Mouse (Mus musculus): ENCODE data around the gene Prdm16.

Gene Prdm16

DNA sequence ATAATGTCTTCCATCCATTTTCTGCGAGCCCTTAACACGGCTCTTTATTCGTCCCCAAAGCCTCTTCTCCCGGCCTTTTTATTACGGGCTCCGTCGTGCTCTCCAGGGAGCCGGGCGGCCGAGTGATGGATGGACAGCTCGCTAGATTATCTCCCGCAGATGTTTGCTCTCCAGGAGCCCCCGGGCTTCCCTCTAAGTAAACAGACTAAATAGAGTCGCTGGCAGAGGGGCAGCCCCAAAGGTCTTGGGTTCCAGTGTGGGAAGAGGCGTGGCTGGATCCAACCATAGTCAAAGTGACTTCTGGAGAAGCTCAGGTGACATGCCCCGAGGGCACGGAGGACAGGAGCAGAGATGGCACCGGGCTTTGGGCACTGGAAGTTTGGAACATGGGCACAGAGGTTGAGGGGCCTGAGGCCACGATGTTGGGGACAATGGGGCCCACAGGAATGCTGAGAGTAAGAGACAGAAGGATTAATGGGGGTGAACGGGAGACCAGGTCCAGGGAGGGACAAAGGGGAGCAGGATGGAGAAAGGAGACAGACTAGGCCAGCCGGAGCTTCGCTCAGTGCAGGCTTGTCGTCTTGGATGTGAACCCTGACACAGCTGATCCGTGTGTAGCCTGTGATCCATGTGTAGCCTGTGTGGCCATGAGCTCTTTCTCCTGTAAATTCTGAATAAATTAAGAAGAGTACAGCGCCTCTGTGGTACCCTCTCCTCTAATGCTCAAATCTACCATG is 162.9 kb downstream of the Prdm16 start:
- DNase-seq = no peak

DNA sequence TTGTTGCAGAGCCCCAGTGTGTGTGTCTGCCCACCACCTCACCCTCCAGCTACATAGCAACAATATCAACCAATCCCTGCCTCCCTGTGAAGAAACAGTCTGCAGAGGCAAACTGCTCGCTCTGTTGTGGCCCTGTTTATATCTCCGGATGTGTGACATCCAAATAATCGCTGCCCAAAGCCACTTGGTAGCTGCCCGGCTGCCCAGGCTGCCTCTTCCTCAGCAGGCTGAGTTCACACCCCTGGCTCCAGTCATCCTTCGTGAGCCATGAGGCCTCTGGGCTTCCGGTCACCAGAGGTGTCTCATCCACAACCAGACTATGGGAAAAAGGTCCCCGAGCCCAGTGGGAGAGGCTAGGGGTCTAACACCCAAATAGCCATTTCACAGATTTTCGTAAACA is 164.1 kb downstream of the Prdm16 start:
- DNase-seq = no peak

DNA sequence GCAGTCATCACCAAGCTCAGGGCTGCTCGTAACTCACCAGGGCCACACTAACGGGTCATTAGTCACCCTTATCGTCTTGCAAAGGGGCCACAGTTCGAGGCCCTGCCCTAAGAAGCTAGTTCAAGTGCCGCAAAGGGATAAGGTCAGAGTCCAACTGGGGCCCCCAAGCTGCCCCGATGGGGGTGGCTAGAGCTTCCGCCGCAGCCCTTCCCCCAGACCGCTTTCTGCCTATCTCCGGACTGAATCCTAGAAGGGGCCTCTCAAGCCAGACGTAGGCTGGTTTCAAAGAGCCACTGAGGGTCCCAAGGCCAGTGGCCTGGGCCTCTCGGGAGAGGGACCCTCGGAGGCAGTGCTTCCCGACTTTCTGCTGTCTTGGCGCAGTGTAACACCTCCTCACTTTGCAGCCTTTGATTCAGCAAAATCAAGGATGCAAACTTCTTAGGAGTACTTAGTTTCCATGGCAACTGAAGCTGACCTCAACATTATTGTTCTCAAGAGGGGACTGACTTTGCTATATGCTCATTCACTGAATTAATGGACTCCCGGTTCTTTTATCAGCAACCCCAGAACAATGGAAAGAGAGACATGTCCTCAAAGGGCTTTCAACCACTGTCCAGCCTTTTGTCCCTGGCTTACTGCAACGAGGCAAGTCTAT is 165.1 kb downstream of the Prdm16 start:
- no peak for DNase-seq

DNA sequence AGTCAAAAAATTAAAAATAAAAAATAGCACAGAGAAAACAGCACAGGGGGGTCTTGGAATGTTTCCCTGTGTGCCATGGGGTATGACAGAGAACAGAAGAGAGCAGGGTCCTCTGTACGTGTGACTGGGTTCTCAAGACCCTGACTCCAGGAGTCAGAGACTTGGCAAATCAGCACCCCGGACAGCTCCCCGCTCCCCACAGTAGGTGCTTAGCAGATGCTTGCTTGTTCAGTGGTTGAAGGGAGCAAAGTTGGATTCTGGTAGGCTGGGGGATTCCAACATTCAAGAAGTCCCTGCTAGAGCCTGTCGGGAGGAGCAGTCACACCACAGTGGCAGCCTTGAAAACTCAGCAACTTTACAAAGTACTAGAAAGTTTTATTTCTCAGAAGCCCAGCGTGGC is 170.4 kb downstream of the Prdm16 start:
- peak; percentile 76 to 81 for DNase-seq

DNA sequence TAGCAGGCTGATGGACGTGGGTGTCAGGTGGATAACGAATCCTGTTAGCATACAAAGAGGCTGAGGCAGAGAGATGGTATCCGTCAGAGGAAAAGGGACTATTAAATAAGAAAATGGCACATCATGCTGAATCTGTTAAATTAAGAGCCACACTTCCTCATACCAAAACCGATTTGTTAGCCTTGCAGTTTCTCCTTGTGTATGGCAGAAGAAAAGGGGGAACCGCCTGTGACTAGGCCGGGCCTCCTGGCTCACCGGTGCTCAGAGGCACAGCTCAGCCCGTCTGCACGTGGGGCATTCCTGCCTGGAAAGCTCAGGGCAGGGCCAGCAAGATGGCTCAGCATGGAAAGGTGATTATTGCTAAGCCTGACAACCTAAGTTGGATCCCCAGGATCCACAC is 171.6 kb downstream of the Prdm16 start:
- no peak for DNase-seq

DNA sequence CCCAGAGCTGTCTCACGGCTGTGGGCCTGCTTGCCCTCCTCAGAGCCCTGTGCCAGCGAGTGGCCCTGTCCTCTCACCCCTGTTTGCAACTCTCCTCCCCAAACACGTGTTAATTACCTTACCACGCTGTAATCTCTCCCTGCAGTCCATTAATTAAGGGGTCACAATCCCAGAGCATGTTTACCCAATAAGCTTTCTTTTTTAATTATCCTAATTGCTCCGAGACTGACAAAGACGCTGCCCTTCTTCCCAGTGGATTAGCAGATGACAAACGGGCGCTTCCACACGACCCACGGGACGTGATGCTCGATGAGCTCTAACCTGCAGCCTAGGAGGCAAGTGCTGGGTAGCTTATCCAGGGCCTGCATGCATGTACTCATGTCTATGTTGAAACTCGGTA is 176.7 kb downstream of the Prdm16 start:
- no peak for DNase-seq

DNA sequence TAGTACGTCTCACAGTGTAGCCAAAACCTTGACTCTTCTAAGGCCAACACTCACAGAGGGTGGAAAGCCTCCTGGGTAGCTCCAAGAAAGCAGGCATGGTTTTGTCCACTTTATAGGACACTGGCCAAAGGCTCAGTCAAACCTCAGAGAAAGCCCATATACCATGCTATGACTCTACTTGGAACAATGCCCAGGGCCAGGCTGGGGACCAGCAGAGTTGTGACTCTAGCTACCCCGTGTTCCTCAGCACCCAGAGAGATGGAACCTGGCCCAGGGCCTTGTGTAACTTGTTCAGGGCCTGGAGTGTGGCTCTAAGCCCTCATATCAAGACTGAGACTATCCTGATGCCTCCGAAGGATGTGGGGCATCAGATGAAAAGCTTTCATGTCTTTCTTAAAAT is 178.9 kb downstream of the Prdm16 start:
- DNase-seq = no peak

DNA sequence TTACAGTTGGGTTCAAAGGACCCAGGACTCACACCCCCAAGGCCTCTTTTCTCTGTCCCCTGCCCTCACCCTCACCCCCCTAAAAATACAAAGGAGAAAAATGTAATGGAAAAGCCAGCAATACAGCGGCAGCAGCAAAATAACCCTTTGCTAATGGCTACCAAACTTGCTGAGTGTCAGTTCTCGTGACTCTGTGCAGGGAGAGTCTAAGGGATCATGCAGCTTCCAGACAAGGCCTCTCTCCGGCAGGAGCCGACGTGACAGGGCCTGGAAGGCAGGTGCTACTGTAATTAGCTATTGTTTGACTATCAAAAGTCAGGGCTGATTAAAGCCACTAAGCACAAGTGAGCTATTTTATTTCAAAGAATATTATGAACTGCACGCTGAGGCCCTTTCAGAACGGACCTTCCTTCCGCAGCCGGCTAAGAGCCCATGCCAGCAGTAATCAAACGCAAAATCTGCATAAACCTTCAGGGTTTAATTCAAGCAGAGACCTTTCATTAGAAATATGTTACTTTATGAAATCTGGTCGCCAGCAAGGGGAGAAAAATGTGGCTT is 180.3 kb downstream of the Prdm16 start:
- DNase-seq = no peak

DNA sequence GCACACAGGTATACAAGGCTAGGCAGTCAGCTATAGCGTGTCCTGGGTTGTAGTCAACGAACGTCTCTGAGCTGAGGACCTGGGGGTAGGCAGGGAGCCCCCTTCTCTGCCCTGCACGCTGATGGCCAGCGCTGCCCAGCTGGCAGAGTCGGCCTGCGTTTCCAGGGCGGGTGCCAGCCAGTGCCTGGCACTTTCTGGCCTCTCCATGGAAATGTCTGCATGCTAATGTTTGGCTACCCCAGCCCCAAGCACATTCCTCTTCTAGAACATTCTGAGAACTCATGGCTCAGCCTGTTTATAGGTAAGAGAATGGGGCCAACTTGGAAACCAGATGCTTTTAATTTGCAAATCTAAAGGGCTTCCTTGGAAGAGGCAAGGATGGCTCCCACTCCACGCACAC is 186.2 kb downstream of the Prdm16 start:
- DNase-seq = peak in 1 of 2 experiments; percentile 35

DNA sequence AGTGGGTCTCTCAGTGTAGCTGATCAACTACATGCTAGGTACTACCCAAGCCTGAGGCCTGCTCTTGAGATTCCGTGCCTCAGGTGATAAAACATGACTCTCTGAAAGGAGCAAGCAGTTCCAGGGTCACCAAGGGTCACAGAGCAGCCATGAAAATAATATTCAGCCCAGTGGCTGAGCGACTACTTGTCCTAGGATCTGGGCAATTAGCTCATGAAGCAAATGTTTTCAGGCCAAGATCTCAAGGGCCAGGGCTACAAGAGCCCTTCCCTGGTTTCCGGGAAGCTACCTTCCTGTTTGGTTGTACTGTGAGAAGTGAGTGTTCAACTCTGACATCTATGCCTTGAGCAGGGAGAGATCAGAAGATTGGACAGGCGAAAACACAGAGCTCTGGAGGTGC is 186.6 kb downstream of the Prdm16 start:
- no peak for DNase-seq

DNA sequence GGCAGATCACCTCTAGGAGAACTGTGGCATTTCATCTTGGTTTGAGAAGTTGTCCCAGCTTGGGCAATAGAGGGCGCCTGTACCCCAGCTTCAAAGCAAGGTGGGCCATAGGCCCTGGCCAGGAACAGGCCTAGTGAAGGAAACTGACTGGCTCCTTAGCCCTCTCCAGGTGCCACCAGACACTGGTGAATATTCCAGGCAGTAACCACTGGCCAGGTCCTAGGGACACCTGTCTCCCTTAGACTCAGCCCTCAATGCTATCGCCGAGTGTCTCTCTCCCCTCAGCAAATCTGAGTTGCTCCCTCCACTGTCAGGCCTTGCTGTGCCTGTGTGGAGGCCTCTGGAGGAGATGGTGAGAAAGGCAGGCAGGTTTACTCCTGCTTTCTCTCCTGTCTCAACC is 187.3 kb downstream of the Prdm16 start:
- peak; percentile 65 to 70 for DNase-seq

DNA sequence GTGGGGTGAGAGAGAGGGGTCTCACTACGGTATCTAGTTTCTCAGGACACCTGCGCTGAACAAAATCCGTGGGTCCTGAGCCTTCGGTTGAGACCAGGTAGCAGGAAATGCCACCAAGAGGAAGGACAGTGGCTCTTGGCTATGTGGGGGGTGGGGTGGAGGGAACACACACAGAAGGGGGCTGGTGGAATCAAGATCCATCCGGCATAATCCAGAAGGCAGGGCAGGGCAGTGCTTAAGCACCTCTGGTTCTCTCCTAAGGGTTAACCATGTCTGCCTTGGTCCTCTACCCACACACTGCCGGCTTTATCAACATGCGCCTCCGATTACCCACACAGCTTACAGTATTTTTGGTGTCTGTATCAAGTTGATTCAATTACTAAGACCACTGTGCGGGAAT is 191.0 kb downstream of the Prdm16 start:
- no peak for DNase-seq

DNA sequence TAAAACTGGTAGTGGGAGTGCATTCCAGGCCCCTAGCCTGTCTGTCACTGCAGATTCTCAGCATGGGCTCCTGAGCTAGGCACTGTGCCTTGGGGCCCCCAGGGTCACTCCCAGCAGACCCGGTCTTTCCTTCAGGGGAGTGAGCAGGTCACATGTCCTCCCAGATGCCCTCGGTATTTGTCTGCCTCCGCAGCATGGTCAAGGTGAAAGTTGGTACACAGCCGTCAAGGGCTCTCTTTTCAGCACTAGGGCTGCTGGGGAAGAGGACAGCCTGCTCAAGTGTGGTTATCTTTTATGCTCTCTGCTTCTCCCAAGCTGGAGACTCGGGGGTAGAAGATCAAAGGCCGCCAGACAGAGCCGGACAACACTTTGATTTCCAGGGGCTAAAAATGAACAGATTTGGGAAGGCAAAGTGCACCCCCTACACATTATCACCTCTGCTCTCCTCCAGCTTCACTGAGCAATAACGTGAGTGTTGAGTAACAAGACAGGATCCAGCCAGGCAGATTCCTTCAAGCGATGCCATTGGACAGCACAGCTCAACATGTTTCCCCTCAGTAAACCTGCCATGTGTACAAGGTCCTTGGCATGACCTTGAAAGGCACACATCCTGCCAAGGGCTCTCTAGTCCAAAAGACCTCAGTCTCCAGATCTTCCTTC is 193.9 kb downstream of the Prdm16 start:
- no peak for DNase-seq

DNA sequence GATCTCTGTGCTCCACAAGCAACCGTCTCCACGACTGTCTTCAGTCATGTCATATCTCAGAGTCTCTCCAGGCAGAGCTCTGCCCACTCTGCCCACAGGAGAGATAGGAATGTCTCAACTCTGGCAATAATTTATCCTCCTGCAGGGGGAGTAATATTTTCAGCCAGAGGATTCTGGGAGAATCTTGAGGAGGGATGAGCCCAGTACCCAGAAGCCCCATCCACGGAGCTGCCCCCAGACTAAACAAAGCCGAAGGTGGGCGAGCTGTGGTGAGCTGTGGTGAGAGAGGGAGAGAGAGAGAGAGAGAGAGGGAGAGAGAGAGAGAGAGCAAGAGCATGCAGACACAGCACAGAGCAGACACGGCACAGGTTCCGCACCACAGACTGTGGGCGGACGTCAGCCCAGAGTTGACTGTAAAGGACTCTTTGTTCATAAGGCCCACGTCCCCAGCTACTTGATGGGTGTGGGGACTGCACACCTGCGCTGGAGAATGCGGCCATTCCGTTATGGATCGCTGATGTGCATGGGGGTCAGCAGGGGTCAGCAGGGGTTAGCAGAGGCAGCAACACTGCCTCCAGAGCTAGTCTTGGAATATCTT is 197.1 kb downstream of the Prdm16 start:
- DNase-seq = no peak

DNA sequence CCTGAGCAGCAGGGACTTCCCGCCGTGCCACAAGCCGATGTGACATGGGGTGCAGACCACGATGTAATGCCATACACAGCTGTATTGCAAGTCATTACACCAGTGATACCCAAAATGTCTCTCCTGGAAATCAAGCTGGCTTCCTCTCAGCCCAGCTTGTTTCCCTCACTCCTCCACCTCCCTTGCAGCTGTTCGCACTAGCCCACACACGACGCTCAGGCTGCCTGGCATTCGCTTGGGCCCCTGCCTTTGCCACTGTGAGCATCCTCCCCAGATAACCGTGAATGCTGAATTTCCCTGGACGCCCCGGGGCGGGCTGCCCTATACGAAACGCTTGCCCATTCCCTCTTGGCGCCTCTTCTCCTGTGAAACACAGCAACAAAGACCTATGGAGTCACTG is 198.1 kb downstream of the Prdm16 start:
- DNase-seq = no peak

DNA sequence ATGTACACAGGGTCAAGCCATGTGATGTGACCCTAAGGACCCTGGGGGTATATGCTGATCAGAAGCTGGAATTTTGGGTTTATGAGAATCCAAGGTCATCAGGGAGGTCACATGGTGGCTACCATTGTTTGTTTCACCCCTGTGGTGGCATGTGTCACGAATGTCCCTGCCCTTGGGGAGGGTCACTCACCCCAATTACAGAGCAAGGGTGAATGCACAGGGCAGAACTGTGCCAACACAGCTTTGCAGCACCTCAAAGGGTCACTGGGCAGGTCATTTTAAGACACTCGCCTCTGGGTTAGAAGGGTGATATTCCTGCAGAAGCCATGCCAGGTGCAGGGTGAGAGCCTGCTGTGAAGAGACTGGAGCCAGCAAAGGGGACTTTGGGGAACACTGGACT is 206.9 kb downstream of the Prdm16 start:
- no peak for DNase-seq

DNA sequence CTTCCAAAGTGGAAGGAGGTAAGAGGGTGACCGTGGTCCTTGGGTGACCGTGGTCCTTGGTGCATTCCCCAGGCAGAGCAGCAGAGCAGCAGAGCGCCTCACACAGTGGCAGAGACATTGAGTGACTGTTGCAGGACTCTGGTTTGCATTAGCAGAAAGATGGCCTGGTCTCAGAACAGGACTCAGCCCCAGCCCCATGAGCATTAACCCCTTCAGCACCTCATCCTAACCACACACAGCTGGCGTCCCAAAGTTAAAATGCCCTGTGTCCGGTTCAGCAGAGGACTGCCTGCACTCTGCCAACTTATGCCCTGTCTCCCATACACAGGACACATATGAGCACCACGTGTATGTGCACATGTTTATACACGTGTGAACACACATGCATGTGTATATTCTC is 209.8 kb downstream of the Prdm16 start:
- no peak for DNase-seq

DNA sequence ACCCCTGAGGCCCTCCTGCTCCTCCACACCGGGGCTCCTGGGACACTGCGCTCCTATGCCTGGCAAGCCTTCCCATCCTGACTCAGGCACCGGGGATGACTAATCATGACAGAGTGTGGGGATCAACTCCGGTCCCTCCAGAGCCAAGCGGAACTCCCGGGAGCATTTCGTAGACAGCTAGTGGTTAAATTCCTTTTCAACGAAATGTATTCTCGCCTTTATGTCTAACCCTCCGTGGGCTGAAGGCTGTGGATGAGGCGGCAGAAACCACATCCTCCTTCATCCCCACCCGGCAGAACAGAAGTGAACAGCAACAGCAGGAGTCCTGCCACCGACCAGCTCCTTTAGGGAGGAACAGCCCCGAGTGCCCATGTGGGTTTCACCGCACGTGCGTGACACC is 211.4 kb downstream of the Prdm16 start:
- DNase-seq = no peak

DNA sequence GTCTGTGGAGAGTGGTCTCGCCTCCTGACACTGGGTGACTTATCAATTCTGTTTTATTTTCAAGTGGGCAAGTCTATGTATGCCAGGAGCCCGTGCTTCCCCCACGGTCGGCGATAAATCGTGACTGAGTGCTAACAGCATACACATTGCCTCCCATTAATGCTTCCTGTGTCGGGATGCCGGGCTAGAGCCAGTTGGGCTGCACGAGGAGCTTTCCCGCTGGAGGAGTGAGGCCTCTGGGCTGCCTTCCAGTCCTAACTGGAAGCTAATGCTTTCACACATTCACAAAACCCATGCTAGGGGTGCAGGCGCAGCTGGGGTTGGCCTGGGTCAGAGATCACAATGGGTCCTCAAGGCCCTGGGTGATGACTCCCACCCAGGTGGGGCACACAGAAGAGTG is 212.0 kb downstream of the Prdm16 start:
- DNase-seq = peak; percentile 47 to 61

DNA sequence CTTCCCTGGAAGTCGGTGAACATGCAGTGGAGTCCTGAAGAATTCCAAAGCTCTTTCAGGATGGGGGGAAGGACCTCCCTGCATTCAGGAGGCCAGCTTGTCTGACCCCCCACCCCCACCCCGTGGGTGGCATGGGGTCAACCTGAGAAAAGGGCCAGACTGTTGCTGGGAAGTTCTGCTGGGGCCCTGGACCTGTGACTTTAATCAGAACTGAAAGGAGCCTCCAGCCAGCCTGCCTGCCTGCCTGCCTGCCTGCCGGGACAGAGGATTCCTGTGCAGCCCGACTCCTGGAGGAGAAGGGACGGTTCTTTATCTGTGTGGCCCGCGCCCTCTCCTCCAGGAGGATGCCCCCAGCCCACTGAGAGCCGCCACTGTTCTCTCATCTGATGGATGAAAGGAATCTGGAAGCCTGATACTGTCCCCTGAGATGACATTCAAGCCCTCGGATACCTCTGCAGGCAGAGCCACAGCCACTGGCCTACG is 214.2 kb downstream of the Prdm16 start:
- DNase-seq = no peak

DNA sequence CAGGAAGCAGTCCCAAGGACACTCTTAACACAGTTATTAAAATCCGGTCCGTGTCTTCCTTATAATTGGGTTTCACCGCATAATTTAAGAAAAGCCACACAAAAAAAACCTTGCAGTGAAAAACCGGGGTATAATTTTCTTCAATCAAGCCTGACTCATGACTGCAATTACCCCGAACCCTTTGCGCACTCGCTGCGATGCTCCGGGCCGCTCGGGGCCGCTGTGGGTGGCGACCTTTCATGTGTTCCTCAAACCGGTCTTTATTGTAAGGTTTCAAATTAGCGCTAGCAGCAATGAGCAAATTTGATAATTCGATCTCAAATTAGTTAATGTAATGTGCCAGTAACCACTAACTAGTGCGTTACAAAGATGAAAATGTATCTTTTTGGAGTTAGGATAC is 215.9 kb downstream of the Prdm16 start:
- DNase-seq = no peak

DNA sequence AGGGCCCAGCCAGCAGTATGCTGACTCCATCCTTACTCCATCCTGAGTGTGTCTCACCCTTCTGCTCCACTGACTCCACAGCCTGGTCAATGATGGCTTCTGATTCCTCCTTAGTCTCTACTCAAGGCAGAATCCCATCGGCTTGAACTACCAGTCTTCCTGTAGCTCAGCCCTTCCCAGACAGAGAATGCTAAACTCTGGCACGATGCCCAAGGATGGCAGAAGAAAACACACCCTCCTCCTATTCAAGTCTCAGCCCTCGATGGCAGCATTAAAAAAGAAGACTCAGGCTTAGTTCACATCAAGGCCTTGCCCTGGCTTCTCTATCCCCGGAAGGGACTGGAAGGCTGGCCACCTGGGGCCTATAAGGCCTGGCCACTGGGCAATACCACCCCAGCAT is 216.9 kb downstream of the Prdm16 start:
- DNase-seq = no peak

DNA sequence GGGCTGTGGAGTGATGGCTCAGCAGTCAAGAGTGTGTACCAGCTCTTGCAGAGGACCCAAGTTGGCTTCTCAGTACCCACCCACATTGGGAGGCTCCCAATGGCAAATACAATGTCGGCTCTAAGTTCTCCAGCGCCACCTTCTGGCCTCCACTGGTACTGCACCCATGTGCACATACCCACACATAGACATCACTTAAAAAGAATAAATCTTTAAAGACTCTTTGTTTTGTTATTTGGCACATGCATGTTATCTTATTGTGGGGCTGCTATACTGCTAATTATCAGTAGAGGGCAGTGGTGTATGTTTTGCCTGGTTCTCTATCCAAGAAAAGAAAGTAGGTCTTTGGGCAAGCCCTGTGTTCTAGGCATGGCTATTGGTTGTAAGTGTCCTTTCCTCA is 217.7 kb downstream of the Prdm16 start:
- DNase-seq = no peak
